Mouse (Mus musculus) midbrain, embryonic 13.5 days (tissue): Measurements from ENCODE around the gene Them7. TPM values are rescaled to one million over a fixed set of nuclear protein-coding genes. Genes with fewer than 3 reads are reported as not detected.

ENCODE experiments used
- ATAC-seq: fragments of 200-750 bp; cut with Nextera tagmentation; 2 replicates; pipeline ENCODE4 v1.8.0; 2017; ENCODE audit warnings: mild to moderate bottlenecking, moderate TSS enrichment, moderate library complexity
- H3K27ac ChIP-seq: fragments of 300-500 bp; sonication (generic); 2 replicates; pipeline ENCODE4 v1.5.1; 2015; ENCODE audit warnings: inconsistent platforms, mild to moderate bottlenecking, moderate library complexity
- H3K27me3 ChIP-seq: fragments of 300-500 bp; sonication (generic); 2 replicates; pipeline ENCODE4 v1.6.1; 2015; ENCODE audit warnings: mild to moderate bottlenecking, inconsistent platforms
- H3K36me3 ChIP-seq: fragments of 300-500 bp; sonication (generic); 2 replicates; pipeline ENCODE4 v1.6.1; 2015; ENCODE audit warnings: mild to moderate bottlenecking, inconsistent platforms
- H3K4me1 ChIP-seq: fragments of 300-500 bp; sonication (generic); replicated peaks from 2 replicates; pipeline ENCODE4 v1.6.1; 2015; ENCODE audit warnings: inconsistent platforms
- H3K4me2 ChIP-seq: fragments of 300-500 bp; sonication (generic); replicated peaks from 2 replicates; pipeline ENCODE4 v1.6.1; 2015; ENCODE audit warnings: moderate library complexity, mild to moderate bottlenecking, inconsistent platforms
- H3K4me3 ChIP-seq: fragments of 300-500 bp; sonication (generic); replicated peaks from 2 replicates; pipeline ENCODE4 v1.5.1; 2015; ENCODE audit warnings: mild to moderate bottlenecking, inconsistent platforms
- H3K9ac ChIP-seq: fragments of 300-500 bp; sonication (generic); replicated peaks from 2 replicates; pipeline ENCODE4 v1.6.1; 2015; ENCODE audit warnings: mild to moderate bottlenecking, inconsistent platforms
- H3K9me3 ChIP-seq: fragments of 300-500 bp; sonication (generic); 2 replicates; pipeline ENCODE4 v1.6.1; 2016; ENCODE audit warnings: mild to moderate bottlenecking, inconsistent platforms
- WGBS: fragments of 180-500 bp; shearing (Covaris S2); methylation state at CpG from one replicate; pipeline ENCODE4 v1.1.7; 2015; 5-methylcytosine and 5-hydroxymethylcytosine counted together
- polyA plus RNA-seq: library from polyadenylated mRNA; unstranded; fragments of >200 nt; fragmentation: Nextera tagmentation; extraction: Ambion mirVana; gene quantifications from 2 replicates; pipeline ENCODE4 v1.2.1, GENCODE M21; 2015

Gene Them7
- polyA plus RNA-seq, 1 experiment from 2014 or later, result not detected

GRCm38 (mm10) chr2:105317556-105318184 lies 93.5 kb downstream of the Them7 start:
- Histone ChIP-seq H3K9ac (no peak overlapping the region), H3K27me3 (peaks cover 29% of the 10 kb centered on the region), H3K36me3 (no peaks in the 10 kb centered on the region), H3K4me1 (0 out of 2 replicates have a peak, but pooled peaks cover under 1% of the 10 kb centered on the region), H3K9me3 (0 out of 2 replicates have a peak, but pooled peaks cover 3% of the 10 kb centered on the region), H3K27ac (no peak overlapping the region), H3K4me2 (no peak overlapping the region), H3K4me3 (no peak overlapping the region)
- 60% methylated on average over 13 of the region's 13 CpGs for WGBS
- peak; percentile 62 for ATAC-seq

GRCm38 (mm10) chr2:105326067-105326466 lies 101.9 kb downstream of the Them7 start:
- peaks cover 4% of the 10 kb centered on the region for H3K27me3 ChIP-seq
- no peak overlapping the region for H3K4me3 ChIP-seq
- H3K9ac ChIP-seq, result no peak overlapping the region
- H3K36me3 ChIP-seq, result no peaks in the 10 kb centered on the region
- H3K4me1 ChIP-seq, result no peaks in the 10 kb centered on the region
- H3K4me2 ChIP-seq, result no peak overlapping the region
- no peak for ATAC-seq
- H3K27ac ChIP-seq, result no peak overlapping the region
- no peaks in the 10 kb centered on the region for H3K9me3 ChIP-seq
- WGBS, result 90% methylated on average over 5 of the region's 5 CpGs

GRCm38 (mm10) chr2:105330024-105330423 lies 105.9 kb downstream of the Them7 start:
- Histone ChIP-seq H3K27me3 (peaks cover 11% of the 10 kb centered on the region), H3K9ac (no peak overlapping the region), H3K4me2 (no peak overlapping the region), H3K9me3 (no peaks in the 10 kb centered on the region), H3K4me1 (peaks cover 5% of the 10 kb centered on the region), H3K4me3 (no peak overlapping the region), H3K27ac (no peak overlapping the region), H3K36me3 (no peaks in the 10 kb centered on the region)
- ATAC-seq, result no peak
- WGBS, result 88% methylated on average over 4 of the region's 4 CpGs

GRCm38 (mm10) chr2:105333107-105333506 lies 109.0 kb downstream of the Them7 start:
- 76% methylated on average over 8 of the region's 8 CpGs for WGBS
- Histone ChIP-seq H3K4me1 (peaks cover 25% of the 10 kb centered on the region), H3K4me3 (no peak overlapping the region), H3K27ac (peak overlapping the region; percentile 16; the same call in 1 of the 2 replicates), H3K27me3 (peaks cover 11% of the 10 kb centered on the region), H3K4me2 (no peak overlapping the region), H3K9me3 (no peaks in the 10 kb centered on the region), H3K9ac (no peak overlapping the region), H3K36me3 (no peaks in the 10 kb centered on the region)
- ATAC-seq, result no peak

GRCm38 (mm10) chr2:105333976-105334713 lies 110.0 kb downstream of the Them7 start:
- WGBS, result 24% methylated on average over 10 of the region's 10 CpGs

GRCm38 (mm10) chr2:105335661-105336060 lies 111.5 kb downstream of the Them7 start:
- Histone ChIP-seq H3K4me3 (no peak overlapping the region), H3K4me1 (peaks cover 25% of the 10 kb centered on the region), H3K27ac (no peak overlapping the region), H3K4me2 (no peak overlapping the region), H3K27me3 (peaks cover 11% of the 10 kb centered on the region), H3K9ac (no peak overlapping the region), H3K9me3 (no peaks in the 10 kb centered on the region), H3K36me3 (no peaks in the 10 kb centered on the region)
- 81% methylated on average over 2 of the region's 2 CpGs for WGBS
- ATAC-seq, result no peak

More at GRCm38 (mm10) chr2:105333976-105334713, 110.0 kb downstream of the Them7 start:
- H3K36me3 ChIP-seq, result no peaks in the 10 kb centered on the region
- peak overlapping the region; percentile 73 for H3K27ac ChIP-seq
- H3K4me3 ChIP-seq, result no peak overlapping the region
- H3K27me3 ChIP-seq, result peaks cover 11% of the 10 kb centered on the region
- H3K4me1 ChIP-seq, result peaks cover 25% of the 10 kb centered on the region
- ATAC-seq, result peak; percentile 90
- no peaks in the 10 kb centered on the region for H3K9me3 ChIP-seq
- H3K9ac ChIP-seq, result no peak overlapping the region
- H3K4me2 ChIP-seq, result no peak overlapping the region; the same call in 1 of the 2 replicates

- Histone ChIP-seq H3K27me3 (peaks cover 8% of the 10 kb centered on the region), H3K4me3 (no peak overlapping the region), H3K36me3 (no peaks in the 10 kb centered on the region), H3K27ac (no peak overlapping the region), H3K4me2 (no peak overlapping the region), H3K9me3 (no peaks in the 10 kb centered on the region), H3K9ac (no peak overlapping the region), H3K4me1 (peaks cover 25% of the 10 kb centered on the region)
- no peak for ATAC-seq
- WGBS, result 13% methylated on average over 12 of the region's 12 CpGs
Measured at GRCm38 (mm10) chr2:105336314-105337027, 112.4 kb downstream of the Them7 start.

- ATAC-seq, result no peak
- Histone ChIP-seq H3K9ac (no peak overlapping the region), H3K9me3 (no peaks in the 10 kb centered on the region), H3K36me3 (no peaks in the 10 kb centered on the region), H3K27ac (no peak overlapping the region), H3K4me2 (no peak overlapping the region), H3K4me1 (peaks cover 25% of the 10 kb centered on the region), H3K4me3 (no peak overlapping the region), H3K27me3 (peaks cover 8% of the 10 kb centered on the region)
- WGBS, result 32% methylated on average over 8 of the region's 8 CpGs
Measured at GRCm38 (mm10) chr2:105337171-105337875, 113.2 kb downstream of the Them7 start.

- ATAC-seq, result no peak
- H3K4me3 ChIP-seq, result no peak overlapping the region
- H3K4me1 ChIP-seq, result peaks cover 20% of the 10 kb centered on the region
- no peak overlapping the region for H3K9ac ChIP-seq
- no peaks in the 10 kb centered on the region for H3K36me3 ChIP-seq
- H3K4me2 ChIP-seq, result no peak overlapping the region
- peaks cover 5% of the 10 kb centered on the region; the same call in 1 of the 2 replicates for H3K27me3 ChIP-seq
- no peaks in the 10 kb centered on the region for H3K9me3 ChIP-seq
- WGBS, result 60% methylated on average over 3 of the region's 3 CpGs
- no peak overlapping the region for H3K27ac ChIP-seq
Measured at GRCm38 (mm10) chr2:105339993-105340392, 115.9 kb downstream of the Them7 start.

GRCm38 (mm10) chr2:105348886-105349285 lies 124.8 kb downstream of the Them7 start:
- no peak overlapping the region for H3K9ac ChIP-seq
- no peak for ATAC-seq
- no peak overlapping the region for H3K27ac ChIP-seq
- WGBS, result 53% methylated on average over 6 of the region's 6 CpGs
- no peaks in the 10 kb centered on the region for H3K36me3 ChIP-seq
- H3K27me3 ChIP-seq, result peaks cover 4% of the 10 kb centered on the region; the same call in 1 of the 2 replicates
- peaks cover 12% of the 10 kb centered on the region; the same call in 1 of the 2 replicates for H3K4me1 ChIP-seq
- H3K9me3 ChIP-seq, result no peaks in the 10 kb centered on the region
- no peak overlapping the region for H3K4me2 ChIP-seq
- H3K4me3 ChIP-seq, result no peak overlapping the region

GRCm38 (mm10) chr2:105356791-105357190 lies 132.7 kb downstream of the Them7 start:
- Histone ChIP-seq H3K36me3 (no peaks in the 10 kb centered on the region), H3K4me1 (0 out of 2 replicates have a peak, but pooled peaks cover 2% of the 10 kb centered on the region), H3K9me3 (no peaks in the 10 kb centered on the region), H3K9ac (no peak overlapping the region), H3K27me3 (peaks cover 3% of the 10 kb centered on the region; the same call in 1 of the 2 replicates), H3K4me3 (no peak overlapping the region), H3K27ac (no peak overlapping the region), H3K4me2 (no peak overlapping the region)
- no peak for ATAC-seq
- WGBS, result 73% methylated on average over 5 of the region's 5 CpGs
